Mouse (Mus musculus) MEL (cell line): ENCODE results near the gene Fam129c.

Experiments
- CTCF ChIP-seq, 3 experiments: IDR thresholded peaks in 2 of 3; conservative IDR thresholded peaks in 1 of 3; 2 replicates each; pipeline ENCODE4 v1.5.1; 2011 to 2012; ENCODE audit warnings: low read length in 3 of 3, low read depth in 2 of 3, mild to moderate bottlenecking in 2 of 3, improper control_type of control experiment in 1 of 3, inconsistent platforms in 1 of 3, mixed read lengths in 1 of 3, moderate library complexity in 1 of 3; ENCODE audit not compliant: control insufficient read depth in 1 of 3, insufficient read depth in 1 of 3, poor library complexity in 1 of 3, severe bottlenecking in 1 of 3
- EP300 ChIP-seq, 2 experiments: IDR thresholded peaks; 2 replicates each; pipeline ENCODE4 v1.6.1; 2011; ENCODE audit warnings: improper control_type of control experiment in 2 of 2, low read length in 2 of 2, low read depth in 1 of 2, mild to moderate bottlenecking in 1 of 2
- GATA1 ChIP-seq: IDR thresholded peaks from 2 replicates; pipeline ENCODE4 v1.6.1; 2011; ENCODE audit warnings: low read depth, low read length, improper control_type of control experiment
- MAFK ChIP-seq: IDR thresholded peaks from 2 replicates; pipeline ENCODE4 v1.6.1; 2011; ENCODE audit warnings: low read depth, mild to moderate bottlenecking, low read length, improper control_type of control experiment, borderline replicate concordance
- MAZ ChIP-seq: IDR thresholded peaks from 2 replicates; pipeline ENCODE4 v1.6.1; 2012; ENCODE audit warnings: low read depth, mild to moderate bottlenecking, inconsistent platforms, low read length, improper control_type of control experiment
- MYC ChIP-seq: IDR thresholded peaks from 2 replicates; pipeline ENCODE4 v1.6.1; 2011; ENCODE audit warnings: low read depth, mild to moderate bottlenecking, low read length, improper control_type of control experiment, moderate library complexity
- NELFE ChIP-seq: IDR thresholded peaks from 2 replicates; pipeline ENCODE4 v1.6.1; 2011; ENCODE audit warnings: low read depth, low read length, improper control_type of control experiment
- POLR2A ChIP-seq, 2 experiments: IDR thresholded peaks; 2 replicates each; pipeline ENCODE4 v1.6.1; 2011 to 2012; ENCODE audit warnings: low read length in 2 of 2, mild to moderate bottlenecking in 2 of 2, control low read depth in 1 of 2, improper control_type of control experiment in 1 of 2, low read depth in 1 of 2, moderate library complexity in 1 of 2; ENCODE audit not compliant: control insufficient read depth in 1 of 2, insufficient read depth in 1 of 2, poor library complexity in 1 of 2
- RAD21 ChIP-seq: IDR thresholded peaks from 2 replicates; pipeline ENCODE4 v1.6.1; 2011; ENCODE audit warnings: mild to moderate bottlenecking, low read depth, low read length, improper control_type of control experiment
- RCOR1 ChIP-seq: IDR thresholded peaks from 2 replicates; pipeline ENCODE4 v1.6.1; 2012; ENCODE audit warnings: low read depth, mild to moderate bottlenecking, inconsistent platforms, low read length, improper control_type of control experiment
- SMC3 ChIP-seq: IDR thresholded peaks from 2 replicates; pipeline ENCODE4 v1.6.1; 2011; ENCODE audit warnings: low read depth, low read length, improper control_type of control experiment
- TAL1 ChIP-seq: IDR thresholded peaks from 2 replicates; pipeline ENCODE4 v1.6.1; 2012; ENCODE audit warnings: mild to moderate bottlenecking, inconsistent platforms, low read length, moderate library complexity, mixed read lengths
- ZC3H11A ChIP-seq: IDR thresholded peaks from 2 replicates; pipeline ENCODE4 v1.6.1; 2012; ENCODE audit warnings: low read depth, mild to moderate bottlenecking, inconsistent platforms, low read length, improper control_type of control experiment

GRCm38 (mm10) chr8:71598375-71598774 is 927 bp downstream of the Fam129c start:
- TF ChIP-seq GATA1 (no peak), CTCF (IDR thresholded peaks at IDR 0.05 in 2 of 3, conservative IDR thresholded peaks at IDR 0.05 in 1 of 3; ENCODE audit: control insufficient read depth in 1 of 3, insufficient read depth in 1 of 3, low read depth in 2 of 3, low read length in 3 of 3, poor library complexity in 1 of 3, severe bottlenecking in 1 of 3) (no peak), MYC (no peak), RCOR1 (no peak), RAD21 (no peak), MAFK (no peak), NELFE (no peak), POLR2A (IDR thresholded peaks at IDR 0.05; ENCODE audit: control insufficient read depth in 1 of 2, insufficient read depth in 1 of 2, low read depth in 1 of 2, low read length in 2 of 2, poor library complexity in 1 of 2) (no peak), ZC3H11A (no peak), MAZ (no peak), EP300 (IDR thresholded peaks at IDR 0.05; ENCODE audit: low read depth in 1 of 2, low read length in 2 of 2) (no peak), TAL1 (no peak), SMC3 (no peak)
